Mouse (Mus musculus): ENCODE results near the gene Zdhhc7. TPM values are rescaled to one million over a fixed set of nuclear protein-coding genes. Genes with fewer than 3 reads are reported as not detected.

The Zdhhc7 gene
- total RNA-seq (2021): 10 to 100 TPM; 35.4 to 36.4 TPM

DNA sequence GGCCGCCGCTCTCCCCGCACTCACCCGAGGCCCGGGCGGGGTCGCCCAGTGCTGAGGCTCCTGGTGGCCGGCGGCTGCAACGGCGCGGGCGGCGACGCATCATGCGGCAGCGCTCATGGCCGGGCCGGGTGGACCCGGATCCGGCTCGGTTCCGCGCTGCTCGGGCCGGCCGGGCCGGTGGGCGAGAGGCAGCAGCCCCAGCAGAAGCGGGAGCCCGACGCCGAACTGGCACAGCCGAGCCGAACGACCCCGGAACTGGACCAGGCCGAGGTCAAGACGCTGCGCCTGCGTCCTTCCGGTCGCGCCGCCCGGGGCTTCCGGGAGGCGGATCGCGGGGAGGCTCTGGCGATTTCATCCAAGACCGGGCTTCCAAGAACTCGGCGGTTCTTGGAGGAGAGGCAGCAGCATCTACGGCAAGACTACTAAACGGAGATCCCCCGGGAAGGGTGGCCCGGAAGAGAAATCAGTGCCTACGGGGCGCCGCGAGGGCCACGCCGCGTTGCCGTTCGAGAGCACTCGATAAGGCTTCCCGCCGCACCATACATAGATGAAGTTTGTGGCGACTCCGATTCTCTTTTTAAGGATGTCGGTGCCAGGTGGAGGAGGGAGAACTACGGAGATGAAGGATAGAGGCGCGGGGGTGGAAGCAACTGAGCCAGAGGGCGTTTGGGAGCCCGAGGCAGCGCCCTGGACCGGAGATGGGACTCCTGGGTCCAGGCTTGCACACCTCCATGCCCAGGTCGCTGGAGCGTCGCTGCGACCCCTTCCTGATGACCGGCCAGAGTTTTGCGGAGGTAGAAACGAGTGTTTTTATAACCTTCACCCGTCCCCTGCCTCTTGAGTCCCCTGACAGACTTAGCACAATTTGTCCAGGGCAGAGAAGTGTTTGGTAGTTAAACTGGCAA is at the start of gene Zdhhc7:
TSS of gene Zdhhc7 (minus strand) at position 415 of the 905 bp plus-strand sequence.
- DNase-seq (ENCODE audit: low spot score): peak; percentile 79
- intact Hi-C loops (cut with DNase I): no loop called here

DNA sequence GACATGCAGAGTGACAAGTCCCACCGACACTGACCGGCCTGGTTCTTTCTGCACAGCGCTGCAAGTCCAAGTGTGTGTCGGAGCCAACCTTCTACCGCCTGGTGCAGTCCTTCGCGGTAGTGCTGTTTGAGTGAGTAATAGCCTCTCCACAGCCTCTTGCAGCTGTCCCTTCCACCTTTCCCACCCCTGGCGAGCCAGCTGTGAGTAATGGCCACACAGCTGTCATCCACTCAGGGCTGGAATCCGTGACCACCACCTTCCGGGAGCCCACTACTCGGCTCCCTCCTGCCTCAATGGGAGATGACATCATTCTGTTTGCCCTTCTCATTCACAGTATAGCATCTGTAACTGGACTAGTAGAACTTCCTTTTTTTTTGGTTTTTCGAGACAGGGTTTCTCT is 48.7 kb upstream of the Zdhhc7 start:
- DNase-seq (ENCODE audit: low spot score): no peak
- intact Hi-C loops (cut with DNase I): no loop called here

DNA sequence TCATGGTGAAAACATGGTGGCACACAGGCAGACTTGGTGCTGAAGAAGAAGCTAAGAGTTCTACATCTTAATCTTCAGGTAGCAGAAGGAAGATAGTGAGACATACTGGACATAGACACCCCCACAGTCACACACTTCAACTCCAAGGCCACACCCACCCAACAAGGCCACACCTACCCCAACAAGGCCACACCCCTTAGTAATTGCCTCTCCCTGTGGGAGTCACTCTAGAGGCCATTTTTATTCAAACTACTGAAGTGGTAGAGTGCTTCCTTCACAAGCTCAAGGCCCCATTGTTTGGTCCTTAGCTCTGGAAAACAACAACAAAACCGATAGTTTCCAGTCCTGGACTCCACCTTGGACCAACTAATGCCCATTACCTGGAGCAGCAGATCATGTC is 44.8 kb upstream of the Zdhhc7 start:
- no peak for DNase-seq (ENCODE audit: low spot score)
- intact Hi-C loops (cut with DNase I): no loop called here

DNA sequence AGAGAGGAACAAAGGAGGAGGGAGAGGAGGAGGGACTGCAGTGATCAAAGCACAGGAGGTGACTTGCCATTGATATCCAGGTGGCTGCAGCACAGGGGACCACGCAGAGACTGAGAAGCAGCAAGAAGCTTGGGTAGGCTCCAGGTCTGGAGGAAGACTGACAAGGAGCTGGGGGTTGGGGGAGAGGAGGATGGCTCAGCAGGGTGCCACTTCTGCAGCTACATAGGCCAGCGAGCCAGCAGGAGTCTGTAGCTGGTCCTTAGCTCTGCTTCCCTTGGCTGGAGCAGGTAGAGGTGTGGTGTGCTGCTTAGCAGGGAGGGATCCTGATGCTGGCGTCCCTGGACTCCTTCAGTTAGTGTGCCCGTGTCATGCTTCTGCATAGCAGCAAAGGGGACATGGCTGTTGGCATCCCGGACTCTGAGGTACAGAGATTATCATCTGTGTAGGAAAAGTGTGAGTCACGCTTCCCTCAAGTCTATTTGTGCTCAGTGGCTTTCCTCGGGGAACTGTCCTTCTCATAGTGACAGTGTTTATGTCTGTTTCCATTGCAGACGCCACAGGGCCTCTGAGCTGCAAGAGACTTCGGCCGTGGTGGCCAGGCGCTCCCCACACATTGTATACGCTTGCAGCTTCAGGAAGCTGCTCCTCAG is 43.5 kb upstream of the Zdhhc7 start:
- intact Hi-C loops (cut with DNase I): no loop called here

DNA sequence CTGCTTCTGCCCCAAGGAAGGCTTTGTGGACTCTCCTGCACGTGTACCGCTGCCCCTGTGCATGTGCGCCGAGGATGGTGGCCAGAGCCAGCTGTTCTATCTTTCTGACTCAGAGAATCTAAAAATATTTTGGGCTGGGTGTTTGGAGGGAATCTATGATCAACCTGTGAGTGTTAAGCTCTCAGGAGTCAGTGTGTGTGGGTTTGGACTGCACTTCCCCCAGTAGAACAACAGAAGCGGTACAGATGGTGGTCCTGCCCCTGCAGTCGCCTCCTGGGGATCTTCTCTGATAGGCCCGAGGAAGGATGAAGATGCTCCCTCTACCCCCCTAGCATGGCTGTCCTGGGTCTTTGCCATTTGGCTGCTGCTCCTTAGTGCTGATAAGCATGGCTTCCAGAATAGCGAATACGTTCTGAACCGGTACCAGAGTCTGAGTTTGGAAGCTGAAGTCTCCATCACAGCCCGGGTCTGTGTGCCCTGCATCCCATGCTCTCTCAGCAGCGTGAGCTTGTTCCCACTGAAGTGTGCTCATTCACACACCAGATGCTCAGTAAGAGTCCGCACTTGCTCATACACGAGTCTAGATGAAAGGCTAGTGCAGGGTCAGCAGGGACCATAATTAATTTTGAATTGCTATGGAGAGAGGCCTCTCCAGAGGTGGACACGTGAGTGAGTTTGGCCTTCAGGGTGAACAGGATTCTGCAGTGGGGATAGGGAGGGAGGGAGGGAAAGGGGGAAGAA is 42.8 kb upstream of the Zdhhc7 start:
- DNase-seq (ENCODE audit: low spot score): no peak

More for the DNA sequence above, 43.5 kb upstream of the Zdhhc7 start:
- DNase-seq (ENCODE audit: low spot score): no peak

DNA sequence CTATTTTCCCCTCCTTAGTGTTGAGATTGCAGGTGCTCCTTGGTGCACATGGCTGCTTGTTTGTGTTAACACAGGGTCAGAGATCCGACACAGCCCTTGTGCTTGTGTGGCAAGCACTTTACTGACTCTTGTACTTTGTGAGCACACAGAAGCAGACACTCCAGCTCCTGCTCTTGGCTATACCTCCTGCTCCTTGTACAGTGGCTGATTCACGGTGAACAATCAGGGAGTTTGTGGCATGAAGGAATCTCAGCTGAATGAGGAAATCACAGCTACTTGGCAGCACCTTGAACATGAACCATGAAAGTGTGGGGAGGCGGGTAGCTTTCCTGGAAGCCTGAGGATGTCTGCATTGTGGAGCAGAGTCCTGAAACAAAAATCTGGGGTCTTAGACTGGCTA is 39.5 kb upstream of the Zdhhc7 start:
- intact Hi-C loops (cut with DNase I): no loop called here
- no peak for DNase-seq (ENCODE audit: low spot score)

More for the DNA sequence above, 42.8 kb upstream of the Zdhhc7 start:
- intact Hi-C loops (cut with DNase I): no loop called here

DNA sequence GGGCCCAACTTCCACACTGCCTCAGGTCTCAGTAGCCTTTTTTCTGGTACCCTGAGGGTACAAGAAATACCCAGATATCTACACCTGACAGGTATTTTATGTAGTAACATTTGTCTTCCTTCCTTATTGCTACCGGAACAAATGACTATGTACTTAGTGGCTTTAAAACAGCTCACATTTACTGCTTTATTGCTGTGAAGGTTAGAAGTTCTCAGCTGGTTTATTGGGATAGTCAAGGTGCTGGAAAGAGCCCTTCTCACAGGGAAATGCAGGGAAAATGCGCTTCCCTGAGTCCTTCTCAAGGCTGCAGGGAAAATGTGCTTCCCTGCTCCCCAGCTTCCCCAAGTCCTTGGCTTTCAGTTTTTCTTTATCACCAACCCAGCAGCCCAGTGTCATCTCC is 37.7 kb upstream of the Zdhhc7 start:
- intact Hi-C loops (cut with DNase I): no loop called here

DNA sequence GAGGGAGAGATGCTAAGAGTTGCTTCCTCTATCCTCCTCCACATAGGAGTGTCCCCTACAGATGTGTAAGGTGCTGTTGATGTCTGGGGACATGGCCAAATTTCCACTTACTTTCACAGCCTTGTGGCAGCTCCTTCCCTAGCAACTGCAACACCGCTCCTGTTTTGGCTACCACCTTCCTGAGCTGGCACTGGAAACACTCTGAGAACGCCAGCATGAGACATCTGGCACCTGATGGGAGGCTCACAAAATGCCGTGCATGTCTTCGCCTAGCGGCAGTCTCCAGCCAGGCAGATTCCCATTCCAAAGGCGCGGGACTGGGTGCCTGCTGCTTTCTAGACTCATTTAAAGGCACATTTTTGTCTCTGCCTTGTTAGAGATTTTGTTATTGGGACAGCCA is 35.3 kb upstream of the Zdhhc7 start:
- peak; percentile 38 for DNase-seq (ENCODE audit: low spot score)
- intact Hi-C loops (cut with DNase I): no loop called here

More for the DNA sequence above, 37.7 kb upstream of the Zdhhc7 start:
- no peak for DNase-seq (ENCODE audit: low spot score)

DNA sequence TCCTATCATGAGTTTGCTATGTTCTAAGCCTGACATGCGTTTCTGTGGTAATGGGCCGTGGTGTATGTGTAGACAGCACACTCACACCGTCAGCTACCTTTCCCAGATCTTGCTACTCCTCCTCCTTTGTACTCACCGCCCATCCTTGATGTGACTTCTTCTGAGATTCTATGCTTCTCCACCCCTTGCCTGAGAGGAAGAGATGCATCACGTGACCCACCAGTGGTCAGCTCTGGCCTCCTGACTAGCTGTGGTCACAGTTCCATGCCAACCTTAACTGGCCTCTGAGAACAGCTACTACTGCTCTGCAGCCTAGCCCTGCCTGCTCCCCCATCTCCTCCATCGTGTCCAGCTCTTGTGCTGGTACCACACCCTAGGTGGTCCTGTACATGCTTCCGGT is 34.4 kb upstream of the Zdhhc7 start:
- DNase-seq (ENCODE audit: low spot score): no peak
- intact Hi-C loops (cut with DNase I): no loop called here

DNA sequence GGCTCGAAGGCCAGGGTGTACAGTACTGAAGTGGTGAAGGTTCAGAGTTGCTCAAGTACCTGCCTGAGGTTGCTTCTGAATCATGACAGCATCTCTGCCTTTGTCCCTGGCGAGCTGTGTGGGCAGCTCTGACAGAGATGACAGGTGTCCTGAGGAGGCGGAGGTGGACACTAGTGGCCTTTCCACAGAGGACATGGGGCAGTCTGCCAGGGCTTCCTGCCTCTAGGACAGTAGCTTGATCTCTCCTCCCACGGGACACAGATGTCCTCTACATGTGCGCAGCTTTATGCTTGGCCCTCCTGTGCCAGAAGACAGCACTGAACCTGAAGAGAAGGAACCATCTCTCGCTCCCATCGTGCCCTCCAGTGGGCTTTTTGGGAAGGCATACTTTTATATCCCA is 31.9 kb upstream of the Zdhhc7 start:
- intact Hi-C loops (cut with DNase I): no loop called here
- no peak for DNase-seq (ENCODE audit: low spot score)

DNA sequence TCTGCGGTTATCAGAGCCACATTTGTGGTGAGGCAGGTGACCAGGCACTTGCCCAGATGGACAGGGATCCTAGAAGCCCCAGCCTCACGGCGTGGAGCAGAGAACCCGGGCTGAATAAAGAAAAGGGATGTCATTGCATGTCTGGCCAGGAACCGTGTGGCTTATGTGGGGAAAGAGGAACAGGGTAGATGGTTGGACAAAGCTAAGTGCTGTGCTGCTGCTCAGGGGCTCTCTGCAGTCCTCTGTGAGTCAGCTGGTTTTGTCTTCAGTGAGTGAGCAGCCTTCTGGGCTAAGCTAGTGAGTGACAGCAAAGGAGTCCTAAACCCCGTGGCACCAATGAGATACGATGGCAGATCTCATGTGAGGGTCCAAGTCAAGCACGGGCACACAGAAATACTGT is 29.9 kb upstream of the Zdhhc7 start:
- DNase-seq (ENCODE audit: low spot score): no peak
- intact Hi-C loops (cut with DNase I): no loop called here

DNA sequence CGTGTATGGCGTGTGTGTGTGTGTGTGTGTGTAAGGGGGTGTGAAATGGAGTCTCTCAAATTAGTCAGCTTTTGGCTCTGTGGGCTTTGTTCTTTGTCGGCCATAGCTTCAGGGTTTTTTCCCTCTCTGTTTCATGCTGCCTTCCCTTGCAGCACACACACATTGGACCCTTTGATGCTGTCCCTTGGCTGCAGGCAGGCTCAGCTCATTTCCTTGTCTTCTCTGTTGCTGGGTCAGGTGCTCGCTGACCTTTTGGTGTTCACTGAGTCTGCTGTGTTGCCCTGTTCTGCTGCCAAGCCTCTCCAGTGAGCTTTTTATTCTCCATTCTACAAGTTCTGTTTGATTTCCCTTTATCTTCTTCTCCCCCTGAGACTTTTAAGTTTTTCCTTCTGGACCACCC is 28.3 kb upstream of the Zdhhc7 start:
- intact Hi-C loops (cut with DNase I): no loop called here
- no peak for DNase-seq (ENCODE audit: low spot score)

DNA sequence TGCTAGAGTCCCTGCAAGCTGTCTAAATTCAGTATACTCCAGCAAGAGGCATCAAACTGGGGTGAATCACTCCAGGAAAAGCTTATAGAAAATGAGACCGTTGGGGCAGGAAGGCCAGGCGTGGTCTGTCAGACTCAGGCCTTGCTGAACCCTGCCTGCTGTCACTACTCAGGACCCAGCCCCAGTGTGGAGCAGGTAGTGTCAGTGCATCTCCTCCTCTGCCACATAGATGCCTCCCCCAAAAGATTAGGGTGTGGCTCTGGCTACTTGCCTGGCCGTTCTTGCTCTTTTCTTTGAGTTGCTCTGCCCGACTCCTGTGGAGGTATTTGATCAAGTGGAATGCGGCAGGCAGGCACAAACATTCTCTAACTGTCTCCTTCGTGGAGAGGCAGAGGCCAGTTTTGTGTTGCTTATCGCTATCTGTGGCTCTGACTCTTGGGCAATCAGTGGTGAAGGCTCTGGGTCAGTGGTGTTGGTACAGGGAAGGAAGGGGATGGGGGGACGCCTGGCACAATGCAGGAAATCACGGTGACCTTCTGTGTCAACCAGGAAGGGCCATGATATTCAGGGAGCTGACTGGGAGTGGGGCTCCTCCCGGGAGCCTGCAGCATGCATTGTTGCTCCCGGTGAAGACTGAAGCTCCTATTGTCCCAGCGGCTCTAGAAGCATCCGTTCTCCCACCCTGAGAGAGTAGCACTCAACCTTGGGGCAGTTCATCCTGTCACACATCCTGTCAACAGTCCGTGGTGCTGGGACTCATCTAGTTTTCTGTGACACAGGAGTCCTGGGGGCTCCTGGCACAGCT is 25.3 kb upstream of the Zdhhc7 start:
- no peak for DNase-seq (ENCODE audit: low spot score)
- intact Hi-C loops (cut with DNase I): no loop called here

DNA sequence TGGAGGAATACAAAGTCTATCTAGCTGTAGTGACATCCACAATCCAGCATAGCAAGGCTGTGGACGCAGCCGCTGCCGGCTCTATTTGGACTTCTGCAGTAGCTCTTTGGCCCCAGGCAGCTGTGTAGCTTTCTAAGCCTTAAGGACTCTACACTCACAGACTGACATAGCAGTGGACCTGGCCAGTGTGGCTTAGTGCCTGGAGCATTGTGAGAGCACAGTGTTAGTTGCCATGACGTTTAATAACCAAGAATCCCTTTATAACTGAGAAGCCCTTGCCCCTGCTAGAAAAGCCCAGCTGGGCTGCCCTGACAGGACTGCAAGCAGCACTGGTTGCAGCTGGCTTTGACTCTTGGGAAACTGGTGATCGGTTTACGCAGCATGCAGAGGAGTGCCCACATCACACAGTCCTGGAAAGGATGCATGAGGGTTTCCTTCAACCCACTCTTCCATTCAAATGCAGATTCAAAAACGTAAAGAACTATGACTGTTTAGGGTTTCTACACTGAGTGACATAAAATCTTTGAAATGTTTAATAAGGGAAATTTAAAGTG is 23.6 kb upstream of the Zdhhc7 start:
- intact Hi-C loops (cut with DNase I): no loop called here
- DNase-seq (ENCODE audit: low spot score): no peak

DNA sequence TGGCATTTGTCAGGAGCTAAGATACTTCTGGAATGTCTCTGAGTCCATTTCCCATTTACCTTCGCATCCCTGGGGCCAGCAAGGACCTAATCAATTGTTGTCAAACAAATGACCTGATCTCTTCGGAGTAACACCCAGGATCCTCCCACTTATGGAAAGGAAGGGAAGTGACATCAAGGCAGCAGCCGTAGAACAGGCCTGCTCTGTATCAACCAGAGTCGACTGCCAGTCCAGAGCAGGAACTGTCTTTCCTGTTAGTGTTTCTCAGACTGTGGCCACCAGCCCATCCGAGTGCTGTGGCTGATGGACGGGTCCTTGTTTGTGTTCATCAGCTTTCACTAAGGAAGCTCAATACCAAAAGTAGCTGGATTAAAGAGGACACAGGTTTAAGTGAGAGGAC is 23.0 kb upstream of the Zdhhc7 start:
- intact Hi-C loops (cut with DNase I): no loop called here
- DNase-seq (ENCODE audit: low spot score): no peak

DNA sequence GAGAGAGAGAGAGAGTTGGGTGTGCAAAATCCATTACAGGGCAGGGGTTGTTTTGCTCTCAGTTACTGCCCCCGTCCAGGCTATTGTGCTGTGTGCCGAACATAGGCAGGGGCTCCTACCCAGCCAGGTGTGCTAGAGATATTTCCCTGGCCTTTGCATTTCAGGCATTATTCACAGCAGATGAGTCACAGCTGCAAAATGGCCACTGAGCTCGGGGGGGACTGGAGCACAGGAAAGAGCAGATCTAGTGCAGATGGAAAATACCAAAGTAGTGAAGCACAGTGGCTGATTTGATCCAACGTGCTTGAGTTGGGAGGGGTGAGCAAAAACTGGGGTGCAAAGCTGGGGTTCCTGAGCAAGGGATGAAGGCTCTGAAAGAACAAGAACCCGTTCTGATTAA is 19.7 kb upstream of the Zdhhc7 start:
- intact Hi-C loops (cut with DNase I): no loop called here
- DNase-seq (ENCODE audit: low spot score): no peak

DNA sequence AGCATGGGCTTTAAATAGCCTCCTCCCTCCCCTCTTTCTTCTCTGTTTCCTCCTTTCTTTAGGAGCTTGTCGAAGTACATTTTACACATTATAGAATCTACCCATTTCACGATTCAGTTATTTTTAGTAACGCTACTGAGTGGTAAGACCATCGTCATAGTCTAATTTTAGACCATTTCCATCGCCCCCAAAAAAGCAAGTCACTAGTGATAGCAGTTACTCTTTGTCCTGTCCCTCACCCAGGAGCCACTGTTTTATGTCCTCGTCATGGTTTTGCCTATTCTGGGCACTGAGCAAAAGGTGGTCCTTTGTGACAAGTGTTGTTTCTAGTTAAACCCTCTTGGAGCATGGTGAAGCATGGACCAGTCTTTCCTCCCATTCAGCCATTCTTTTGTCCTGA is 18.6 kb upstream of the Zdhhc7 start:
- no peak for DNase-seq (ENCODE audit: low spot score)
- intact Hi-C loops (cut with DNase I): no loop called here

DNA sequence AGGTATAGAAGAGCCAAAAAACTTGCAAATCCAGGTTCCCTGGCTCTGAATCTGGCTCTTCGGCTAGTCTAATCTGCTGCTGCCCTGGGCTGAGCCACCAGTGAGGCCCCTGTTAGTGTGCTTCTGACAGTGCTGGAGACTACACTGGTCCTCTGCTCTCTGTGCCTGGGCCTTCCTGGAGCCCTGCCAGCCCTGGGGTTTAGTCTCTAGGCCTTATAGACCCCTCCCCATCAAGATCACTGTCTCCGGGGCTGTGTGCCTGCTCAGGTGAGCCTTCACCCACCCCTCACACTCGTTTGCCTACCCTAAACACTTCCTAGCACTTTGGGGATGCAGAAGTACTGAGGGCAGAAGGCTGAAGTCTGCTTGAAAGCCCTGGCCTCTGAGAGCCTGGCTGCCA is 18.1 kb upstream of the Zdhhc7 start:
- no peak for DNase-seq (ENCODE audit: low spot score)
- intact Hi-C loops (cut with DNase I): no loop called here

DNA sequence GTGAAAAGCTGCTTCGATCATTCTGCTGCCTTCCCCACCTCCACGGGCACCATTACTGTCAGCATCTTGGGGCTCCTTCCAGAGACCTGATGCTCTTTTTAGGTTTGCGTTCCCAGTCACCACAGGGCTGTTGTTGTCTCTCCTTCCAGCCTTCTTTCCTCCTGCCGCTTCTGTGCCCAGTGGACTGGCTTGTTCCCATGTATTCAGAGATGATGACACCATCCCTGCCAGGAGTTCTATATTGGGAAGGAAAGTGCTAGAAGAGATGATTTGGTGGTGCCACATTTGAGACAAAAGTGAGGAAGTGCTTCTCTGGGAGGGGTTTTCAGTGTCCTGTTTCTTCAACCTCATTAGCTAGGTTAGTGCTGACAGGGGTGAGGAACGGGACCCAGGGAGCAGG is 17.6 kb upstream of the Zdhhc7 start:
- no peak for DNase-seq (ENCODE audit: low spot score)
- intact Hi-C loops (cut with DNase I): no loop called here

DNA sequence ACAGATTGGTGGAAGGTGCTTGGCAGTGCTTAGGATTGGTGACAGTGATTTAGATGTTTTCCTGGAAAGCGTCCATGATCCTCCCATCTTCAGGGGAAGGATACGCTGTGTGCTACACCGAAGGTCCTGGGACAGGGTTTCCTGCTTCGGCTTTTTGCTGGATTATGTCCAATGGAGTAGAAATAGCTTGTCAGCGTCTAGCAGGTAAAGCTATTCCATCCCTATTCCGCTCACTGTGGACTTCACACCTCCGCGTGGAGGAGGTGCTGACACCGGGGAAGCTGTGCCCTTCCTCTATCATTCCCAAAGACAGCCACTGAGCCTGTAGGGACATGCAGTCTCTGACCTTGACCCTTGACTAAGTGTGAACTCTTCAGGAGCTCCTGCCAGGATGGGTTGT is 16.9 kb upstream of the Zdhhc7 start:
- no peak for DNase-seq (ENCODE audit: low spot score)
- intact Hi-C loops (cut with DNase I): no loop called here
